Mouse (Mus musculus) thymus, postnatal 14 days (tissue): Measurements from ENCODE around the gene Tmem106c.
A peak's percentile ranks its signal among the peaks of the same experiment; 100 is the strongest.

Experiments used
- DNase-seq: peaks from one replicate; pipeline ENCODE4 v3.0.0; 2021

Tmem106c gene

GRCm38 (mm10) chr15:97963989-97964835 is at the start of gene Tmem106c:
Tmem106c (plus strand) TSS chr15:97964200.
- peak; percentile 96 for DNase-seq

GRCm38 (mm10) chr15:97914331-97914747 is 49.7 kb upstream of the Tmem106c start:
- DNase-seq = no peak

- DNase-seq = no peak
Measured at GRCm38 (mm10) chr15:97917994-97918393, 46.0 kb upstream of the Tmem106c start.

GRCm38 (mm10) chr15:97919217-97919616 is 44.8 kb upstream of the Tmem106c start:
- DNase-seq = no peak

- DNase-seq = no peak
Measured at GRCm38 (mm10) chr15:97920306-97920705, 43.7 kb upstream of the Tmem106c start.

GRCm38 (mm10) chr15:97921796-97922195 is 42.2 kb upstream of the Tmem106c start:
- no peak for DNase-seq

GRCm38 (mm10) chr15:97922421-97922820 is 41.6 kb upstream of the Tmem106c start:
- DNase-seq = no peak

- DNase-seq = no peak
Measured at GRCm38 (mm10) chr15:97927018-97927417, 37.0 kb upstream of the Tmem106c start.

GRCm38 (mm10) chr15:97927821-97928220 is 36.2 kb upstream of the Tmem106c start:
- DNase-seq = no peak

- no peak for DNase-seq
Measured at GRCm38 (mm10) chr15:97929259-97929824, 34.7 kb upstream of the Tmem106c start.

GRCm38 (mm10) chr15:97932441-97932840 is 31.6 kb upstream of the Tmem106c start:
- no peak for DNase-seq

- DNase-seq = no peak
Measured at GRCm38 (mm10) chr15:97938580-97938979, 25.4 kb upstream of the Tmem106c start.

- no peak for DNase-seq
Measured at GRCm38 (mm10) chr15:97940088-97940487, 23.9 kb upstream of the Tmem106c start.

- DNase-seq = no peak
Measured at GRCm38 (mm10) chr15:97941306-97941705, 22.7 kb upstream of the Tmem106c start.

- no peak for DNase-seq
Measured at GRCm38 (mm10) chr15:97942538-97942937, 21.5 kb upstream of the Tmem106c start.

- no peak for DNase-seq
Measured at GRCm38 (mm10) chr15:97943356-97943755, 20.6 kb upstream of the Tmem106c start.

- DNase-seq = no peak
Measured at GRCm38 (mm10) chr15:97944919-97945574, 19.0 kb upstream of the Tmem106c start.

- no peak for DNase-seq
Measured at GRCm38 (mm10) chr15:97945656-97946315, 18.2 kb upstream of the Tmem106c start.

GRCm38 (mm10) chr15:97948720-97949119 is 15.3 kb upstream of the Tmem106c start:
- no peak for DNase-seq

- DNase-seq = no peak
Measured at GRCm38 (mm10) chr15:97949706-97950105, 14.3 kb upstream of the Tmem106c start.

GRCm38 (mm10) chr15:97950240-97950639 is 13.8 kb upstream of the Tmem106c start:
- no peak for DNase-seq

GRCm38 (mm10) chr15:97952137-97952888 is 11.7 kb upstream of the Tmem106c start:
- DNase-seq = peak; percentile 73

- DNase-seq = no peak
Measured at GRCm38 (mm10) chr15:97952889-97953189, 11.2 kb upstream of the Tmem106c start.
